Mouse (Mus musculus) cortical plate, adult 2 months (tissue): ENCODE measurements around the gene Ahcyl1. TPM values are rescaled to one million over a fixed set of nuclear protein-coding genes. Genes with fewer than 3 reads are reported as not detected.

Experiments used
- H3K27ac ChIP-seq: fragments of 200-500 bp; 2 replicates; pipeline ENCODE4 v1.5.1; 2012; ENCODE audit warnings: low read length, control low read depth, inconsistent platforms; ENCODE audit not compliant: insufficient read depth
- H3K4me1 ChIP-seq: fragments of 200-500 bp; 2 replicates; pipeline ENCODE4 v1.6.1; 2011; ENCODE audit warnings: low read length; ENCODE audit not compliant: control insufficient read depth, insufficient read depth
- H3K4me3 ChIP-seq: fragments of 200-500 bp; 2 replicates; pipeline ENCODE4 v1.5.1; 2011; ENCODE audit warnings: mild to moderate bottlenecking, low read length, control low read depth; ENCODE audit not compliant: insufficient read depth
- CTCF ChIP-seq: fragments of 200-500 bp; IDR thresholded peaks from 2 replicates; pipeline ENCODE4 v1.5.1; 2011; ENCODE audit warnings: mild to moderate bottlenecking, control low read depth, low read length; ENCODE audit not compliant: insufficient read depth; ENCODE audit errors: extremely low read depth
- POLR2A ChIP-seq: fragments of 200-500 bp; IDR thresholded peaks from 2 replicates; pipeline ENCODE4 v1.6.1; 2011; ENCODE audit warnings: mild to moderate bottlenecking, low read length, control low read depth; ENCODE audit not compliant: insufficient read depth; ENCODE audit errors: extremely low read depth
- polyA plus RNA-seq: library from polyadenylated mRNA; depleted of rRNA; stranded (reverse); fragments of >200 nt; gene quantifications from 2 replicates; pipeline ENCODE4 v1.2.3, GENCODE M21; 2012; rRNA removed

Gene Ahcyl1
- polyA plus RNA-seq = 344 and 347 TPM in 2 replicates

DNA sequence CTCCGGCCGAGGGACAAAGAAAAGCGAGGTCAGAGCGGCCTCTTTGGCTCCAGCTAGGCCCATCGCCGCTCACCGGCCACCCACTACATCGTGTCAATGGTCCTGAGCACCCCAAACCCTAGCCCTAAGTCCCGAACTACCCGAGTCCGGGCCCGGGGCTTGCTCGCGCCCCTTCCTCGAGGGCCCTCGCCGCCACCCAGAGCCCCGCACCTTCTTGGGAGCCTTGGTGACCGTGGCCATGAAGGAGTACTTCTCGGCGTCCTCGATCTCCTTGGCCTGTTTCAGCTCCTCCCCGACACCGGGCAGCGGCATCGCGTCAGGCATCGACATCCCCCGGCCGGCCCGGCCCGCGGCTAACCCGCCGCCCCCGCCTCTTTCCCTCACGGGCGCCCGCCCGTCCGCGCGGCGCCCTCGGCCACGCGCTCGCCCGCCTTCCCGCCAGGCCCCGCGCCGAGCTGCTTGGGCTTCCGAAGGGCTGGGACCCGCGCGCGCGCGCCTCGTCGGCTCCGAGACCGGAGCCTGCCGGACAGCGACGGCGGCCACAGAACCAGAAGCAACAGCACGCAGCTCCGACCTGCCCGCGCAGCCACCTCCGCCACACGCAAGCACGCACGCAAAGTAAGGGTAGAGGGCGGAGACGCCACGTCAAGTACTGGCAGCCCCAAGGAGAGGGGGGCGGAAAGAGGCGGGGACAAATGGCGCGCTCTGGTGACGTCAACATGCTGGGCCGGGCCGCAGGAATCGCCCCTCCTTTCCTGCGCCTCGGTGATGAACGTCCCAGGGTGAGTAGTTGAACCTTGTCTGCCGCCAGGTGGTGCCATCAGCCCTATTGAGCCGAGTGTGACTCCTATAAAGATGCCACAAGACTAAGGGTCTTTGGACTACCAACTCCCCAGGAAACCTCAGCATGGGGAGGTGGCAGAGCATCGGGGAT lies at the start of gene Ahcyl1:
Gene Ahcyl1, minus strand, starts transcription at position 613 of the 934 bp plus-strand sequence.
- H3K4me3 ChIP-seq = peak within 1 kb of the TSS; percentile 65
- peaks cover 2% of the 10 kb centered on the region for H3K4me1 ChIP-seq
- TF ChIP-seq CTCF = peak; percentile 97
- TF ChIP-seq POLR2A = peak; percentile 93
- H3K27ac ChIP-seq = peak within 1 kb of the TSS; percentile 77

DNA sequence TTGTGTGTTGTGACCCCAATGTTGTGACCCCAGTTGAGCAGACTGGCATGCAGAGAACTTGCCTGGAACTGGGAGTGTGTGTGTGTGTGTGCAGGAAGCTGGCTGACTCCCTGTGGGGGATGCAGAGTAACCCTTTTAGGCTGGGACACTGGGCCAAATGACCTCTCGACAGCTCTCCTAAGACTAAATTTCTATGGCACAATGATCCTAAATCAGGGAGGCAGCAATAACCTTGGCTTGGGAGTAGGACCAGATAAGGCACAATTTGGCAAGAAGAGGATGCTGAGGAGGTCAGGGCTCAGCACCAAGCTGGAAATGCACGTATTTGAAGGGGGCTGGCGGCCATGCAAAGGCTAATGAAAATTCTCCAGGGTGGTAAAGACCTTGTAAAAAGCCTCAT lies 49.7 kb upstream of the Ahcyl1 start:
- peaks cover 6% of the 10 kb centered on the region; the same call in 1 of the 2 replicates for H3K4me1 ChIP-seq
- no peak overlapping the region for H3K27ac ChIP-seq
- H3K4me3 ChIP-seq = no peak overlapping the region
- TF ChIP-seq POLR2A (no peak), CTCF (no peak)

DNA sequence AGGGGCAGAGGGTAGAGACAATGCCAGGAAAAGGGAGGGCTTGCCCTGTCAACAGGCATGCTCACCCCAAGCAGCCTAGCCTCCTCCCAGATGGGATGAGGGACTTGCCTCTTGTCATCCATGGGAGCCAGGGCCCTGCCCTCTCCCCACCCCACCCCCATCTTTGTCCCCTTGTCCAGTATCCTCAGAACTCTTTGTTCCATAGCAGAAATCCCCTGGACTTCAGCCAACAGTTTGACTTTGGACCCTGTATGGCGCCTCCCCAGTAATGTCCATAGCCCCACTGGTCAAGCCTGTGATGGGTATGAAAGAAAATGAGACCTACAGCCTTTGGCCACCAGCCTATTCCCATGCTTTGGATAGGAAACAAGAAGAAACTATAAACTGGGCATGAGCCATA lies 47.3 kb upstream of the Ahcyl1 start:
- H3K4me1 ChIP-seq = peaks cover 12% of the 10 kb centered on the region

DNA sequence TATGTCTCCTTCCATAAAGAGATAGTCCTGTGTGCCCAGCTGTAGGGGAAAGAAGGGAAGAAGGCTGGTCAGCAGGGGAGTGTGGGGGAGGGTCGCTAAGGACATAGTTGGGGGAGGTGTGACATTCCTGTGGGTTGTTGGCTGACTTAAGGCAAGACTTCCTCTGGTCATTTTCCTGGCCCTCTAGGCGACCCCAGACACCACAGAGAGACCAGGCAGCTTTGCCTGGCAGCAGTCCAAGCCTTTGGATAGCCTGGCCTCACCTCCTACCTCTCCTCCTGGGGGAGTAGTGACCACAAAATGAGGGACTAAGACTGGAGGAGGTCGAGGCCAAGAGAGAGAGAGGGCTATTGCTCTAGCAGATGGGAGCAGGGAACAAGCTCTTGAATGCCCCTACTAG lies 46.7 kb upstream of the Ahcyl1 start:
- TF ChIP-seq CTCF (no peak), POLR2A (no peak)
- no peak overlapping the region for H3K27ac ChIP-seq
- peaks cover 12% of the 10 kb centered on the region for H3K4me1 ChIP-seq
- H3K4me3 ChIP-seq = no peak overlapping the region

More for the DNA sequence above, 47.3 kb upstream of the Ahcyl1 start:
- TF ChIP-seq POLR2A (no peak), CTCF (no peak)
- H3K4me3 ChIP-seq = no peak overlapping the region
- H3K27ac ChIP-seq = no peak overlapping the region

DNA sequence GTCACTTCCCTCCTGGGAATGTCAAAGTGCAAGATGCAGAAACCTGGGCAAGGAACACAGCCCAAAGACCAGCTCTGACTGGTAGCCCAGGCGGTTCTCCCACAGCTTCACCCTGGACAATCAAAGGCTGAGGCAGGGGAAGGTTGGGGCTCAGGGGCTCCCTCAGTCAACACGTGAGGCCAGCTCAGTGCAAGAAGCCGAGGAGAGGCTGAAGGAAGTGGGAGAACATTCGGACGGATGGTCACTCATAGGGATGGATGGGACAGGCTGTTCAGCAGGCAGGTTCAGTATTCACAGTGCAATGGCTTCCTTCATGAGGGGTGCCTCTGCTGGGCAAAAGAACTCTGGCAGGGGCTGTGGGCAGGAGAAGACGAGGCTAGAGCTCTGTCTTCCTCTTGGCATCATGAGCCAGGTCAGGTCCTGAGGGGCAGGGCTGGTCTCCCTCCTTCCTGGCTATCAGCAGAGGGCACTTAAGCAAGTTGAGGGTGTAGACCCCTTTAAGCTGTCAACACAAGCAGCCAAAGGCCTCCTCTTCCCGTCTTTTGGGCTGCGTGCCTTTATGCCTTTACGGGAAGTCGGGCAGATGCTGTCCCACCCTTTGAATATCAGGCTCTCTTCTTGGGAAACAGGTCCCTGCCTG lies 45.8 kb upstream of the Ahcyl1 start:
- Histone ChIP-seq H3K27ac (no peak overlapping the region), H3K4me1 (peaks cover 12% of the 10 kb centered on the region), H3K4me3 (no peak overlapping the region)
- TF ChIP-seq POLR2A (no peak), CTCF (no peak)

DNA sequence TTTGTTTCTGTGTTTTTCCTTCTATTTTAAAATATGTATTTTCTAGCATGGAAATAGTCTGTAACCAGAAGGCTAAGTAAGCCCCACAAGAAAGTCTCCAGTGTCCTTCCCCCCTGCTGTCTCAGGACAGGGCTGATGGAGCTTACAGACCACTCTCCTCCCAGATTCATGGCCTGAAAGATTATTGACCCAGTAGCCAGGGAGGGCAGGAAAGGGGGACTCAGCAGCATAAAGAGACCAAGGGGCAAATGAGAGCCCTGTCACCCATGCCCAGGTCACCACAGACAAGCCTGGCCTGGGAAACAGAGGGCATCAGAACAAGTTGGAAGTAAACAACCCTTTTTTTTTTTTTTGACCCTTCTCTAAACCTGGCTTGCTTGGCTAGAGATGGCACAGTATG lies 45.0 kb upstream of the Ahcyl1 start:
- Histone ChIP-seq H3K4me3 (no peak overlapping the region), H3K27ac (no peak overlapping the region), H3K4me1 (peaks cover 12% of the 10 kb centered on the region)
- TF ChIP-seq CTCF = no peak
- TF ChIP-seq POLR2A = no peak

DNA sequence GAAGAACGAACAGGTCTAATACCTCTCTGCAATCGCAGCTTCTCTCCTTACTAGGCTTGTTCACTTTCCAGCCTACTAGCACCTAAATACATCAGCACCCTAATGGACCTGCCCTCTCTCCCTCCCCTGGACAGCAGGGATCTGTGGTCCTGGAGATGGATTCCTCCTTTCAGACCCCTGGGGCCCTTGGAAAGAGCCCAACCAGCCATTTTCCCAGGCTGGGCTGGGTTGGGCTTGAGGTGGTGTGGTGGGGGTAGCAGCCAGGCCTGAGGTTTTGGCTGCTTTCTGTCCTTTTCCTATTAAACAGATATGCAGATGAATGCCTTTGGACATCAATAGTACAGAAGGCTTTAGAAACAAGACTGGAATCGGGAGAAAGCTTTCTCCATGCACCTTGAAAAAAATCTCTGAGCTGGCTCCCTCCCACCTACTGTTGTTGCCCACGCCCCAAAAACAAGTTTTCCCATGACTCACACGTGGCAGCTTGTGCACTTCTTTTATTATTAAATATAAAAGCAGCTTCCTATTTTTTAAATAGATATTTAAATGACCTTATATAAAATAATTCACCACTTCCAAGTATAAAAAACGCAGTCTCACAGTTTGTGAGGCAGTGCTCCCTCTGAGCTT lies 44.3 kb upstream of the Ahcyl1 start:
- peak overlapping the region; percentile 22 for H3K27ac ChIP-seq
- H3K4me1 ChIP-seq = peaks cover 12% of the 10 kb centered on the region
- TF ChIP-seq CTCF (no peak), POLR2A (no peak)
- H3K4me3 ChIP-seq = no peak overlapping the region

DNA sequence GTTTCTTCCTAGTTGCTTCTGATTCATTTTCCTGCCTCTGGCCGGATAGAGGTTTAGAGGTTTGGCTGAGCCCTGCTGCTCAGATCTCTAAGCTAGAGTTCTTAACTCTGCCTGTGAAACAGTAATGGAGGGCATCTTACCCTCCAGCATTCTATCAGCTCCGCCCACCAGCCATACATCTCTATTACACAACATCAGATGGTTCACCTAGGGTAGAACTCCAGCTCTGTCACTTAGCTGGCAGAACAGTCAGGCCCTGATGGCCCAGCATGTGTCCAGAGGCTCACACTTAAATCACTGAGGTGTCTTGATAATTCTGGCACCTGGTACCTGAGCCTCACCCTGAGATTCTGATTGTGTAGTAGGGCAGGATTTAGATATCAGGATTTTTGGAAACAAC lies 43.6 kb upstream of the Ahcyl1 start:
- Histone ChIP-seq H3K27ac (peak overlapping the region; percentile 48; the same call in 1 of the 2 replicates), H3K4me3 (no peak overlapping the region), H3K4me1 (peaks cover 12% of the 10 kb centered on the region)
- TF ChIP-seq CTCF (no peak), POLR2A (no peak)

DNA sequence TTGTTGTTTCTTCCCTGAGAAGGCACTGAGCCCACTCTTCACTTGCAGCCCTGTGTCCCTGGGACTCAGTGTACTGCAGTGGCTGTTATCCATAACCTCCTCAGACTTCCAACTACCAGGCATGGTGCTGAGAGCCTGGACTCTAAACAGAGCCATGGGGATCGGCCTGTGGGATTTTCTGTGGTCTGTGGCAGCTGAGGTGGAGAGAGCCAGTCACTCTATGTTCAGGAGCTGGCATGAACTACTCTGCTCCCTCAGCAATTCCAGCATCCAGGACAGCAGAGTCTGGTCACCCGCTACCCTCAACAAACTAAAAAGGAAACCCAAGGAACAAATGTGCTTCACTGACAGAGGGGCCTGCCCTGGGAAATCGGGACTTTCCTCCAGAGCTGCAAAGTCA lies 43.1 kb upstream of the Ahcyl1 start:
- peaks cover 10% of the 10 kb centered on the region for H3K4me1 ChIP-seq
- no peak overlapping the region for H3K4me3 ChIP-seq
- TF ChIP-seq POLR2A (no peak), CTCF (no peak)
- H3K27ac ChIP-seq = peak overlapping the region; percentile 48; the same call in 1 of the 2 replicates

DNA sequence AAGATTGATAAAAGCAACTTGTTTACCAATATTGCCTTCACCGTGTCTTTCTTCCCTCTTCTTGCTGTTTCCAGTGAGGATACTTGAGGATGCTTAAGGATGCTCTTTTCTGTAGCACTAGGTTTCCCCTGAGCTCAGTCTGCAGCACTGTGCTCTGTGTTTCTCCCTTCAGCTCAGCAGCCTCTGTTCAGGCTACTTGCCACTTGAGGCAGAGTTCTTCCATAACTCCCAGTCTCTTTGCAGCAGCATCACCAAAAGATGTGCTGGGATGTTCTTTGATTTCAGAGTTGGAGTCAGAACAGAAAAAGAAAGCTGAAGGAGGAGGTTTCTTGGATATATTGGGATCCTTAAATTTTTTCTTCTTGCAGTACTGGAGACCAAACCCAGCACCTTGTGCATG lies 42.3 kb upstream of the Ahcyl1 start:
- Histone ChIP-seq H3K4me1 (peaks cover 10% of the 10 kb centered on the region), H3K27ac (no peak overlapping the region), H3K4me3 (no peak overlapping the region)
- TF ChIP-seq CTCF (peak; percentile 45), POLR2A (0 out of 2 replicates have a peak, but pooled peaks have one; percentile 16)
